Mouse (Mus musculus) frontal cortex, adult (tissue): Measurements from ENCODE around the gene Cacna1c.
"Not testable (repeated sequence)": the region's sequence is repeated elsewhere in the genome, so short reads cannot be mapped to it uniquely, and the experiment has no call there.

Source experiments
- ATAC-seq: cut with Nextera tagmentation; 2 replicates; pipeline ENCODE4 v1.9.2; 2017; ENCODE audit warnings: mild to moderate bottlenecking, moderate library complexity, mixed read lengths; ENCODE audit not compliant: low TSS enrichment

The Cacna1c gene

DNA sequence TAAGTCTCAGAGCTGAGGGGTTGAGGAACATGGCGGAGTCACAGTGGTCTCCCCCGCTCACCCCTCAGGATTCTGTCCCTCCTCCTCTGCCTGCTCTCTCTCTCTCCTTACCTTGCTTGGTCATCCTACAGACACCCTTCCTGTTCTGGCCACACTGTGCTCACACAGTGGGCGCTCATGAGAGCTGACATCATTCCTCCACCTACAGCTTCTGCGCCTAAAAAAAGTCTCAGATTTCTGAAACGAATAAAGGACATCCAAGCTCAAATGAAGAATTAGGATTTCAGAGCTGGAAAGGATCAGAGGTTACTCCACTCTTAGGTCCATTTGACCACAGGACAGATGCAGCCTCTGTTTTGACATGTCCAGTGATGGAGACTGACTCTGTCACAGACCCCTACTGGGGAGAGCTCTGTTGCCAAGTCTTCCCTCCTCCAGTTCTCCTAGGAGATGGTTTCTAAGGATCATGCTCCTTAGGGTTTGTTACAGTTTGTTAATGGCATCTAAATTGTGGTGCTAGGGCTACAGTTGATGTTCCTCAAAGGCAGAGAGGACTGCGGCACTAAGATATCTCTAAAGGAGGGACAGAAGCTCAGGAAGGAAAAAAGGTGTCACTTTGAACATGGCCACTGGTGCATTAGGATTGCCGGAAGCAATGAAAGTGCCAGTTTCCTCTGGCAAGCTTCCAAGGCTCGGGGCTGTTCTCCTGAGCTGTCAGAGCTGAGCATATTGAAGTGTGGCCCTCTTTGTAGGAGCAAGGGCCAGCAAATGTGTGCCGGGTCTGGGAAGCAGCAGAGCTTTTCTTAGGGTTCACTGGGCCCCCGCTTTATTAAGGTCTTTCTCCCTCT is 601.2 kb downstream of the Cacna1c start:
- ATAC-seq: peak; percentile 88

DNA sequence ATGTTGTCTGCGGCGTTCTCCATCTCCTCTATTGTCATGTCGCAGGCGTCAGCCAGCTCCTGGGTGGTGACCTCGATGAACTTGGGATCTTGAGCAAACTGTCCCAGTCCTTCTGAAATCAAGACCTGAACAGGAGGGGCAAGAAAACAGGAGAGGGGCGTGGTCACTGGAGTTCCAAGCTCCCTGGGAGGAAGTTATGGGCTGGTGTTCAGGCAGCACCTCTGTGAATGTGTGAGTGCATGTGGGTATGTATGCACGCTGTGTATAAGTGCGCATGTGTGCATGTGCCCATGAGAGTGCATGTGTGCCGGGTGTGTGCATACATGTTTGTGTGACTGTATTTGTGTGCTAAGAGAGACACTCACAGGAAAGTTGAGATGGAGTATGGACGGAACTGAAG is 602.1 kb downstream of the Cacna1c start:
- no peak for ATAC-seq

DNA sequence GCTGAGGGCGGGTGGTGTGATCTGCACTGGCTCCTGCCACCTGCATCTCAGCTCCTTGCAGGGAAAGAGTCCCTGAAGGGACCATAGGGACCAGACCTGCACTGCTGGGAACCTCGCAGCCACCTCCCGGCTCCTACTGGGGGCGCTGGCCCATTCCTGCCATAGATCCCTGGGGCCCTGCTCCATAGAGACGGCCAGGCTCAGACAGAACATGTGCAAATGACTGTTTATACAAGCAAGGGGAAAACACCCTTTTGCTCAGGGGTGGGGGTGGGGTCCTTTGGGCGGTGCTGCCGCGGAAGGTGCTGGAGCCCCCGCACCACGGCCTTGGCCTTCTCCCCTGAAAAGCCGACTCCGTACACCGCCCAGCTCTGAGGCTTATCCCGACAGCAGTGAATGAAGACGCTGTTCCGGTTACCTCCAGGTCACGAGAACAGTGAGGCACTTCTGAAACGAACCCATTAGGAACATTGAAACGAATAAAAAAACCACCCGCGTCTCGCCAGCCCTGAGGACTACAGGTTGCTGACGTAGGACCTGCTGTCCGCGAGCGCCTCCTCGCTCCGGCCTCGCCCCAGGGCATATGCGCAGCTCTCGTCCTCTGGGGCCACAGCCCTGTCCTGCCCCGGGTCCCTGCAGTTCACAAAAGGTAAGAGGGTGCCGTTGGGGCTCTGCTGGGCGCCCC is 602.7 kb downstream of the Cacna1c start:
- no peak for ATAC-seq

DNA sequence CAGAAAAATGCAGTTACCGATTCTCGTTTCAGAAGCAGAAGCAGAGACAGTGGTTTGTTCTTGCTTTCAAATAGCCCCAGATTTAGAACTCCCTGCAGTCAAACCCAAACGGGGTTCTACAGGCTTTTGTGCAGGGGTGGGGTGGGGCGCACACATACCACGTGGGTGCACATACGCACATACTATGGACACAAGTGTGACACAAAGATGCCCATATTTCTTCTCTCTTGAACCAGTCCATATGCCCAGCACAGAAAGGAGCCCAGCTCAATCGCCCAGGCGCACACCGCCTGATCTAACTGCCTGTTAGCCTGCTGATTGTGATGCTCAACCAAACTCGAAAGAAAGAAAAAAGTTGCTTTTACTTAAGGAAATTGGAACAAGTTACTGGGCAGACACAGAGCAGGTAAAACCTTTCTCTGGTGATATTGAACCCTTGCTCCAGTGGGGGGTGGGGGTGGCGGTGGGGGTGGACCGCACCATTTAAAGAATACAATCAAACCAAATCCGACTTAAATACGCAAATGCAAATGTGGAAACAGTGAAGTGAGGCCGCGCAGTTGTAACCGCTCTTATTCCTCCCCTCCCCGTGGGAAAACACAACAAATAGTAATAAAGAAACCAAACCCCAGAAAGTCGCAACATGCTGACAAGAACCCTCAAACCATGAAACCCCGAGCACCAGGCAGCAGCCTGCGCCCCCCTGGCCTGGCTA is 603.4 kb downstream of the Cacna1c start:
- no peak for ATAC-seq

DNA sequence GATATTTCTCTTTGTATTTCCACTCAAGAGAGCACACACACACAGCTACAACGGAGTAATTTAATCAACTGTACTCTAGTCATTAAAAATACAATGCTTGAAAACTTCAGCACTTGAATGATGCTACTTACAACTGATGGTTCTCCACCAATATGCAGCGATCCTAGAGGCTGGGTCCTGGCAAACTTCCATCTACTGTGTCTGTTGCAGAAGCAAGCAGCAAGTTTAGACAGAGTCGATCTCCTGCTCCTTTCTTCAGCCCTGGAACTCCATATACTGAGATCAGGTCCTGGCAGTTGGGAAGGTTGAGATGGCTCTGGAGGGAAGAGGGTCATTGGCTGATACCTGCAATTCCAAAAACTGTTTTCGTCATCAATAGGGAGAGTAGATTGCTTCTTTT is 617.5 kb downstream of the Cacna1c start:
- not testable (repeated sequence) for ATAC-seq

DNA sequence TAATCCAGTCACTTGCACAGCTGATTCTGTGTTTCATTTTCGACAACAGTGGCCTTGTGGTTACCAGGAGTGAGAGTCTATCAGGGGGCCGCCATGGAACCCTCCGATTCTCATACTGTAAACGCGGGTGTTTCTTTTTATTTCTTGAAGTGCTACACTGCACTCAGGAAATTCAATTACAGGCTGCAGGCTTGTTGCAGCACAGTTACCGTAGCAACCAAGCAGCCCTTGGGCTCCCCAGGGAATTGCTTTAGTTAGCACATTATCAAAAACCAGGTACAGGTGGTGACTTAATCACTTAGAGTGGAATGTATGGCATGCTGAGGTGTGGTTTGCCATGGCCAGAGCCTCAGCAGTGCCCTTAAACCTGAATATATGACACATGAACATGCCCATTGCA is 621.9 kb downstream of the Cacna1c start:
- no peak for ATAC-seq

DNA sequence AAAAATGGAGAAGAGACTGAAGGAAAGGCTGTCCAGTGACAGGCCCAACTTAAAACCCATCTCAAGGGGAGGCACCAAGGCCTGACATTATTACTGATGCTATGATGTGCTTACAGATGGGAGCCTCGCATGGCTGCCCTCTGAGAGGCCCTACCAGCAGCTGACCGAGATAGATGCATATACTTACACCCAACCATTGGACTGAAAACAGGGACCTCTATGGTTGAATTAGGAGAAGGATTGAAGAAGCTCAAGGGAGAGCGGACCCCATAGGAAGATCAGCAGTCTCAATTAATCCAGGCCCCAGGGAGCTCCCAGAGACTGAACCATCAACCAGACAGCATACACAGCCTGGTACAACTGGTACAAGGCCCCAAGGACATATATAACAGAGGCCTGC is 628.4 kb downstream of the Cacna1c start:
- no peak for ATAC-seq

DNA sequence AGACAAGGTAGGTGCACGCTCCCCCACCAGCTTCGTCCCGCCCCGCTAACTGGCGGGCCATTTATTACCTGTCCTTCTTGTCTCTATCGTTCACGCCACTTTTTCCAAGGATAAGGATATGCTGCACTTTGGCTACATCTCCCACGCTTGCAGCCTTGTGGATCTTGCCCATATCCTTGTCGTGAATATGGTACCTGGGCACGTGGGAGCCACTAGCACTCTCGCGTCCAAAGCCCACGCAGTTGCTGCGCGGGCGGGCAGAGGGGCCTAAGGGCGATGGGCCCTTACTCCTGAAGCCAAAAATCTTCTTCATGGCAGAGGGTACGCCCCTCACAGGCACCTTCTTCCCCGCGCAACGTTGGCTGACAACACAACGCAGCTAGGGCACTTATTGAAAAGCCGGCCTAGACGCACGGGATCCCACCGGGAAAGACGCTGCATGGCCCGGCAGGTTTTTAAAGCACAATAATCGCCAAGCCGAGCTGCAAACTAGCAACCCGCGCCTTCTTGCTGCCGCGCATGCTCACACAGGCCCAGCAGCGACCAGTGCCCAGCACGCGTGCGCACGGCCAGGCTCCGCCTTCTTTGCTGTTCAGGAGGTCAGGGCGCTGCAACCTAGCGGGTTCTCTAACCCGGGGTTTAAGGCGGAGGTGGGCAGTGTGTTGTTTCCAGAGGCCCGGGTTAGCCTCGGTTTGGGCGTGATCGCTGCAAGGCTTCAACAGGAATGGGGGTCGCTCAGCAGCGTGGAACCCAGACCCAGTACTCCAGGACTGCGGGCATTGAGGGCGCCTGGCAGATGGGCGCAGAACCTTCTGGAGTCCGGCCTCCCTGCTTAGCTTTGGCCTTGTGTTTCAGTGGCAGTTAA is 634.2 kb downstream of the Cacna1c start, which contains the start of gene Ankrd26:
Ankrd26 (minus strand) TSS at position 482 of the 865 bp plus-strand sequence.
- peak; percentile 99 for ATAC-seq

DNA sequence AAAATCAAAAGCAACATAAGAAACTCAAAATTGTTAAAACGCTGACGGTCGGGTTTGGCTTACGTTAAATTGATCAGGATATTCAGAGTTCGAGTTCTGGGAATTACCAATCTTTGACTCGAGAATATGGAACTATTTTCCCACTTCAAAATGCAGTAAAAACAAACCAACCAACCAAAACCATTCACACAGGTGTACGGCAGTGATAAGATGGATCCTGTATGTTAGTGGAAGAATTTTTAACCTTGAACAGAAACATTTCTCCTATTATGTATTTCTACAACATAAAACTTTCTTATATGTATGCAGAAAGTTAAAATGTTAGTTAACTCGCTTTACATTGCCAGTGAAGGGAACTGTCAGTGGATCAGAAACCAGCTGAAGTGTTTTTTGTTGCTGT is 635.0 kb downstream of the Cacna1c start:
- ATAC-seq: no peak

DNA sequence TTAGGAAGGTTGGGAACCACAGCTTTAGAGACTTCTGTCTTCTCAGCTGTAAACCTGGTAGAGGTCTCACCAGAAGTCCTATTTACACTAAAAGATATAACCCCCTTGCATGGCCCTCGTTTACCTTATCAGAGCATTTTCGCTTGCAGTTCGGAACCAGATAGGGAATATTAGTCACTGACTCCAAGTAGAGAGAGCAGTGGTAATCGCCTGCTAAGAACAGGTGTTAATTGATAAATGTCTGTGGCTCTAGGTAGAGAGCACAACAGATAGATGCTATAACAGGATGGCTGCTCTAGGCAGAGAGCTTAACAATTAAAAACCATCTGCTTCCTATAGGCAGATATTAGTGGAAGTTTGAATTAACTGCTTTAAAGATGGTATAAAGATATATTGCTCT is 657.6 kb downstream of the Cacna1c start:
- no peak for ATAC-seq
